Mouse (Mus musculus) midbrain, embryonic 13.5 days (tissue): ENCODE measurements at regions not wholly inside any gene's neighbourhood (a gene's known extent, or its start where the extent isn't known, plus 50 kb on each side); places are given as distances from the start of the nearest gene placed in this dataset.

Source experiments
- ATAC-seq: fragments of 200-750 bp; cut with Nextera tagmentation; 2 replicates; pipeline ENCODE4 v1.8.0; 2017; ENCODE audit warnings: mild to moderate bottlenecking, moderate TSS enrichment, moderate library complexity
- H3K27ac ChIP-seq: fragments of 300-500 bp; sonication (generic); 2 replicates; pipeline ENCODE4 v1.5.1; 2015; ENCODE audit warnings: inconsistent platforms, mild to moderate bottlenecking, moderate library complexity
- H3K27me3 ChIP-seq: fragments of 300-500 bp; sonication (generic); 2 replicates; pipeline ENCODE4 v1.6.1; 2015; ENCODE audit warnings: mild to moderate bottlenecking, inconsistent platforms
- H3K36me3 ChIP-seq: fragments of 300-500 bp; sonication (generic); 2 replicates; pipeline ENCODE4 v1.6.1; 2015; ENCODE audit warnings: mild to moderate bottlenecking, inconsistent platforms
- H3K4me1 ChIP-seq: fragments of 300-500 bp; sonication (generic); replicated peaks from 2 replicates; pipeline ENCODE4 v1.6.1; 2015; ENCODE audit warnings: inconsistent platforms
- H3K4me2 ChIP-seq: fragments of 300-500 bp; sonication (generic); replicated peaks from 2 replicates; pipeline ENCODE4 v1.6.1; 2015; ENCODE audit warnings: moderate library complexity, mild to moderate bottlenecking, inconsistent platforms
- H3K4me3 ChIP-seq: fragments of 300-500 bp; sonication (generic); replicated peaks from 2 replicates; pipeline ENCODE4 v1.5.1; 2015; ENCODE audit warnings: mild to moderate bottlenecking, inconsistent platforms
- H3K9ac ChIP-seq: fragments of 300-500 bp; sonication (generic); replicated peaks from 2 replicates; pipeline ENCODE4 v1.6.1; 2015; ENCODE audit warnings: mild to moderate bottlenecking, inconsistent platforms
- H3K9me3 ChIP-seq: fragments of 300-500 bp; sonication (generic); 2 replicates; pipeline ENCODE4 v1.6.1; 2016; ENCODE audit warnings: mild to moderate bottlenecking, inconsistent platforms
- WGBS: fragments of 180-500 bp; shearing (Covaris S2); methylation state at CpG from one replicate; pipeline ENCODE4 v1.1.7; 2015; 5-methylcytosine and 5-hydroxymethylcytosine counted together

DNA sequence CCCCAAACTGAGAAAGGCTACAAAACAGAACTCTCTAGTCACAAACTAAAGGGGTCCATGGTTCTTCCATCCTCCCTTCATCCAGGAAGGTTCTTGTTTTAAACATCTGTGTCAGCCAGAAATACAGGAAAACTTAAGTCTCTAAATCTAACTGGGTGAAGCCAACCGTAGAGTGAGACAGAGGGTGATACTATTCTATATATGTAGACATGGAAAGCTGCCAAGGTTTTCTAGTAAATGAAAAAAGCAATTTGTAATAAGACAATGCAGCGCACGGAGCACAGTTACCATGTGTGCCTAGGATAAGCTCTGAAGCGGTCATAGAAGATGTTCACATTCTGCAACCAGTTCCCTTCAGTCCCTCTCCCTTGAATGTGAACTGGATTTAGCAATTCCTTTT, 55.4 kb downstream of the Ppp1r3c start:
- H3K4me2 ChIP-seq = no peak overlapping the region
- ATAC-seq = no peak
- H3K9ac ChIP-seq = no peak overlapping the region
- no peak overlapping the region for H3K4me3 ChIP-seq
- no peak overlapping the region for H3K27ac ChIP-seq
- H3K27me3 ChIP-seq = no peaks in the 10 kb centered on the region
- H3K36me3 ChIP-seq = no peaks in the 10 kb centered on the region
- H3K9me3 ChIP-seq = no peaks in the 10 kb centered on the region
- peaks cover 25% of the 10 kb centered on the region for H3K4me1 ChIP-seq
- 81% methylated on average over 4 of the region's 4 CpGs for WGBS

GRCm38 (mm10) chr19:36680322-36680721, 56.1 kb downstream of the Ppp1r3c start:
- Histone ChIP-seq H3K4me3 (no peak overlapping the region), H3K9me3 (no peaks in the 10 kb centered on the region), H3K27me3 (no peaks in the 10 kb centered on the region), H3K27ac (no peak overlapping the region), H3K4me2 (no peak overlapping the region), H3K9ac (no peak overlapping the region), H3K36me3 (no peaks in the 10 kb centered on the region), H3K4me1 (peaks cover 25% of the 10 kb centered on the region)
- WGBS = 84% methylated on average over 2 of the region's 2 CpGs
- ATAC-seq = no peak

- Histone ChIP-seq H3K9ac (no peak overlapping the region), H3K27ac (peak overlapping the region; percentile 81), H3K9me3 (no peaks in the 10 kb centered on the region), H3K4me2 (no peak overlapping the region), H3K4me1 (peaks cover 25% of the 10 kb centered on the region), H3K4me3 (no peak overlapping the region), H3K27me3 (no peaks in the 10 kb centered on the region), H3K36me3 (no peaks in the 10 kb centered on the region)
- WGBS = 16% methylated on average over 4 of the region's 4 CpGs
- peak; percentile 72 for ATAC-seq
Measured at GRCm38 (mm10) chr19:36679028-36679820, 57.2 kb downstream of the Ppp1r3c start.

DNA sequence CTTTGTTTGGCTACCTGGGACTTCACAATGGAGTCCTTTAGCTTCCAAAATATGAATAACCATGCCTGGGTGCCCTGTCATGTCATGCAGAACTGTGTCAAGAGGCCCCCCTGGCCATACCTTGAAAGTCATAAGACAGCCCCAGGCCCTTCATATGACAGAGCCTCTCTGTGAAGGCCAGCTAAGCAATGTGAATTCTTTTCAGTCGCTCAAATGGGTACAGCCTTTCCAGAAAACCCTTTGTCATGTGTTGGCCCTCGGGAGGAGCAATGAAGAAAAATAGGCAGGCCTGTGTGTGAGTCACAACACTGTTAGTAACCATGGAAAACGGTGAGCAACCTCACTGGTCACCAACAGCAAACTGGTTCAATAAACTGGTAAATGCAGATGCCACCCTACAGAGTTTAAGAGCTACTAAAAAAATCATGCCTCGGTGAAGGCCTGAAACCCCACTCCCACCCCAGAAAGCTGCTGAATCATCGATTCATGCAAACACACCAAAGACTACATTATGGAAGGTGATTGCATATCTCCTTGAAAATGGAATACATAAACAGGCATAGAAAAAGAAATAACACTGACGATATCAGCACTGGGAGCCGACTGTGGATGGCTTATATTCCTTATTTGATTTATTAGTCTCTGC, 57.9 kb downstream of the Ppp1r3c start:
- Histone ChIP-seq H3K4me3 (no peak overlapping the region), H3K9ac (no peak overlapping the region), H3K4me1 (peaks cover 25% of the 10 kb centered on the region), H3K4me2 (no peak overlapping the region), H3K36me3 (no peaks in the 10 kb centered on the region), H3K9me3 (no peaks in the 10 kb centered on the region), H3K27ac (peak overlapping the region; percentile 81), H3K27me3 (no peaks in the 10 kb centered on the region)
- ATAC-seq = peak; percentile 44
- WGBS = 75% methylated on average over 7 of the region's 7 CpGs

- Histone ChIP-seq H3K27ac (no peak overlapping the region), H3K4me2 (no peak overlapping the region), H3K9ac (no peak overlapping the region), H3K9me3 (no peaks in the 10 kb centered on the region), H3K4me3 (no peak overlapping the region), H3K27me3 (no peaks in the 10 kb centered on the region), H3K4me1 (peaks cover 25% of the 10 kb centered on the region), H3K36me3 (no peaks in the 10 kb centered on the region)
- 79% methylated on average over 18 of the region's 18 CpGs for WGBS
- ATAC-seq = no peak
Measured at GRCm38 (mm10) chr19:36677101-36678081, 59.1 kb downstream of the Ppp1r3c start.

- H3K36me3 ChIP-seq = no peaks in the 10 kb centered on the region
- H3K4me1 ChIP-seq = peaks cover 32% of the 10 kb centered on the region
- no peak overlapping the region for H3K4me3 ChIP-seq
- no peak overlapping the region for H3K27ac ChIP-seq
- no peaks in the 10 kb centered on the region for H3K27me3 ChIP-seq
- no peaks in the 10 kb centered on the region for H3K9me3 ChIP-seq
- no peak for ATAC-seq
- H3K9ac ChIP-seq = no peak overlapping the region
- H3K4me2 ChIP-seq = no peak overlapping the region
- WGBS = 87% methylated on average over 4 of the region's 4 CpGs
Measured at GRCm38 (mm10) chr19:36674946-36675345, 61.5 kb downstream of the Ppp1r3c start.

- WGBS = 46% methylated on average over 7 of the region's 7 CpGs
Measured at GRCm38 (mm10) chr19:36670813-36671212, 65.6 kb downstream of the Ppp1r3c start.

More at GRCm38 (mm10) chr19:36670813-36671212, 65.6 kb downstream of the Ppp1r3c start:
- Histone ChIP-seq H3K4me3 (no peak overlapping the region), H3K9me3 (no peaks in the 10 kb centered on the region), H3K36me3 (no peaks in the 10 kb centered on the region), H3K4me1 (peaks cover 10% of the 10 kb centered on the region), H3K27ac (no peak overlapping the region), H3K9ac (no peak overlapping the region), H3K27me3 (no peaks in the 10 kb centered on the region), H3K4me2 (no peak overlapping the region)
- ATAC-seq = no peak
